Mouse (Mus musculus) ovary, postnatal 10 days (tissue): ENCODE results near the gene Foxn3.

Experiments used
- DNase-seq: peaks from one replicate; pipeline ENCODE4 v3.0.0; 2022; ENCODE audit warnings: low spot score

Foxn3 gene

GRCm38 (mm10) chr12:99385073-99385472 is 178.3 kb downstream of the Foxn3 start:
- no peak for DNase-seq

GRCm38 (mm10) chr12:99381317-99381716 is 182.1 kb downstream of the Foxn3 start:
- DNase-seq, result no peak

- no peak for DNase-seq
Observed at GRCm38 (mm10) chr12:99380855-99381262, 182.5 kb downstream of the Foxn3 start.

GRCm38 (mm10) chr12:99380124-99380523 is 183.3 kb downstream of the Foxn3 start:
- DNase-seq, result no peak

- no peak for DNase-seq
Observed at GRCm38 (mm10) chr12:99378284-99378683, 185.1 kb downstream of the Foxn3 start.

- no peak for DNase-seq
Observed at GRCm38 (mm10) chr12:99377705-99378104, 185.7 kb downstream of the Foxn3 start.

GRCm38 (mm10) chr12:99377069-99377468 is 186.3 kb downstream of the Foxn3 start:
- DNase-seq, result no peak

- no peak for DNase-seq
Observed at GRCm38 (mm10) chr12:99375878-99376454, 187.4 kb downstream of the Foxn3 start.

GRCm38 (mm10) chr12:99375426-99375825 is 188.0 kb downstream of the Foxn3 start:
- no peak for DNase-seq

GRCm38 (mm10) chr12:99374099-99374600 is 189.2 kb downstream of the Foxn3 start:
- no peak for DNase-seq

- DNase-seq, result no peak
Observed at GRCm38 (mm10) chr12:99373584-99373983, 189.8 kb downstream of the Foxn3 start.

GRCm38 (mm10) chr12:99371500-99371899 is 191.9 kb downstream of the Foxn3 start:
- DNase-seq, result no peak

GRCm38 (mm10) chr12:99368251-99368650 is 195.1 kb downstream of the Foxn3 start:
- no peak for DNase-seq

- no peak for DNase-seq
Observed at GRCm38 (mm10) chr12:99365999-99366398, 197.4 kb downstream of the Foxn3 start.

- DNase-seq, result no peak
Observed at GRCm38 (mm10) chr12:99364201-99364600, 199.2 kb downstream of the Foxn3 start.

GRCm38 (mm10) chr12:99363024-99363423 is 200.4 kb downstream of the Foxn3 start:
- DNase-seq, result no peak

GRCm38 (mm10) chr12:99361752-99362132 is 201.6 kb downstream of the Foxn3 start:
- DNase-seq, result no peak

GRCm38 (mm10) chr12:99360958-99361751 is 202.2 kb downstream of the Foxn3 start:
- no peak for DNase-seq

GRCm38 (mm10) chr12:99358698-99359097 is 204.7 kb downstream of the Foxn3 start:
- no peak for DNase-seq

GRCm38 (mm10) chr12:99356660-99357059 is 206.7 kb downstream of the Foxn3 start:
- no peak for DNase-seq

- DNase-seq, result no peak
Observed at GRCm38 (mm10) chr12:99353692-99354091, 209.7 kb downstream of the Foxn3 start.

- DNase-seq, result no peak
Observed at GRCm38 (mm10) chr12:99352583-99352982, 210.8 kb downstream of the Foxn3 start.

GRCm38 (mm10) chr12:99352136-99352535 is 211.2 kb downstream of the Foxn3 start:
- no peak for DNase-seq

- DNase-seq, result no peak
Observed at GRCm38 (mm10) chr12:99351731-99352130, 211.7 kb downstream of the Foxn3 start.
